Mouse (Mus musculus) heart, postnatal 0 days (tissue): ENCODE results near the gene Abhd12b. TPM values are rescaled to one million over a fixed set of nuclear protein-coding genes. Genes with fewer than 3 reads are reported as not detected.

Experiments used
- ATAC-seq: fragments of 200-750 bp; cut with Nextera tagmentation; 2 replicates; pipeline ENCODE4 v1.8.0; 2017; ENCODE audit warnings: low read depth, moderate number of reproducible peaks, moderate library complexity; ENCODE audit not compliant: insufficient read depth
- DNase-seq: peaks from one replicate; pipeline ENCODE4 v3.0.0-alpha.2; 2016; ENCODE audit warnings: low spot score
- H3K27ac ChIP-seq: fragments of 300-500 bp; sonication (generic); 2 replicates; pipeline ENCODE4 v1.5.1; 2014; ENCODE audit warnings: low read depth, mild to moderate bottlenecking
- H3K27me3 ChIP-seq: fragments of 300-500 bp; sonication (generic); 2 replicates; pipeline ENCODE4 v1.6.1; 2014; ENCODE audit warnings: low read length, mixed read lengths; ENCODE audit not compliant: control insufficient read depth, insufficient read depth
- H3K36me3 ChIP-seq: fragments of 300-500 bp; sonication (generic); replicated peaks from 2 replicates; pipeline ENCODE4 v1.6.1; 2014; ENCODE audit warnings: low read length, mixed read lengths; ENCODE audit not compliant: control insufficient read depth, insufficient read depth
- H3K4me1 ChIP-seq: fragments of 300-500 bp; sonication (generic); 2 replicates; pipeline ENCODE4 v1.6.1; 2014; ENCODE audit warnings: antibody characterized with exemption; ENCODE audit not compliant: control insufficient read depth, insufficient read depth
- H3K4me2 ChIP-seq: fragments of 300-500 bp; sonication (generic); 2 replicates; pipeline ENCODE4 v1.6.1; 2014; ENCODE audit warnings: low read depth, mild to moderate bottlenecking, low read length, moderate library complexity
- H3K4me3 ChIP-seq: fragments of 300-500 bp; sonication (generic); 2 replicates; pipeline ENCODE4 v1.5.1; 2014; ENCODE audit warnings: low read depth, low read length
- H3K9ac ChIP-seq: fragments of 300-500 bp; sonication (generic); replicated peaks from 2 replicates; pipeline ENCODE4 v1.6.1; 2014; ENCODE audit warnings: low read depth, low read length, mixed read lengths
- H3K9me3 ChIP-seq: fragments of 300-500 bp; sonication (generic); replicated peaks from 2 replicates; pipeline ENCODE4 v1.6.1; 2016; ENCODE audit warnings: low read length; ENCODE audit not compliant: control insufficient read depth
- CTCF ChIP-seq: IDR thresholded peaks from 2 replicates; pipeline ENCODE4 v1.5.1; 2016; ENCODE audit warnings: antibody characterized with exemption, control low read depth, low read depth
- EP300 ChIP-seq: IDR thresholded peaks from 2 replicates; pipeline ENCODE4 v1.6.1; 2016; ENCODE audit warnings: antibody characterized with exemption, low read depth
- WGBS: fragments of 180-500 bp; shearing (Covaris S2); extraction: QIAGEN DNeasy Blood & Tissue Kit; methylation state at CpG from one replicate; pipeline ENCODE4 v1.1.7; 2014; 5-methylcytosine and 5-hydroxymethylcytosine counted together
- polyA plus RNA-seq: library from polyadenylated mRNA; unstranded; fragments of >200 nt; fragmentation: Nextera tagmentation; extraction: Ambion mirVana; gene quantifications from 2 replicates; pipeline ENCODE4 v1.2.1, GENCODE M21; 2015
- total RNA-seq: library from RNA; depleted of rRNA; stranded (reverse); fragments of >200 nt; gene quantifications from 2 replicates; pipeline ENCODE4 v1.2.3, GENCODE M21; 2014; ENCODE audit warnings: low replicate concordance

Abhd12b gene
- total and polyA plus RNA-seq, 2 experiments from 2014 or later: not detected

GRCm38 (mm10) chr12:70212501-70212900 lies 58.6 kb downstream of the Abhd12b start:
- no peak for ATAC-seq

DNA sequence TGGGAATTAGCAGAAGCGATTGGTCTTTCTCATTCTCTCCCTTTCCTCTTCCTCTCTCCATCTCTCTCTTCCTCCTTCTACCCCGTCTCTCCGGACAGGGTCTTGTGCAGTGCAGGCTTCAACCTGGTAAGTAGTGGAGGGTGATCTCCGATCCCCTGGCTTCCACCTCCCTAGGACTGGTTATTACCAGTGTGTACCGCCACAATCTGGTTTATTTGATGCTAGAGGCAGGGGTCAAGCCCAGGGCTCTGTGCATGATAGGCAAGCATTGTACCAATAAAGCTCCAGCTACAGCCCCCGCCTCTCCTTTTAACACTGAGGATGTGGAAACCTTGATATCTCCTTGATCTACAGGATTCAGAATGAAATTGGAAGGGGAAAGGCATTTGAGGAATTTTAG lies 59.7 kb downstream of the Abhd12b start:
- TF ChIP-seq EP300 (no peak), CTCF (no peak)
- Histone ChIP-seq H3K9me3 (no peaks in the 10 kb centered on the region), H3K4me1 (no peaks in the 10 kb centered on the region), H3K36me3 (peaks cover 22% of the 10 kb centered on the region; the same call in 1 of the 2 replicates), H3K4me2 (no peak overlapping the region), H3K9ac (no peak overlapping the region), H3K4me3 (no peak overlapping the region), H3K27ac (no peak overlapping the region), H3K27me3 (no peaks in the 10 kb centered on the region)
- DNase-seq: no peak
- 89% methylated on average over 6 of the region's 6 CpGs for WGBS
- ATAC-seq: no peak

More at GRCm38 (mm10) chr12:70212501-70212900, 58.6 kb downstream of the Abhd12b start:
- TF ChIP-seq CTCF: no peak
- no peak for TF ChIP-seq EP300
- no peak overlapping the region for H3K4me2 ChIP-seq
- no peak overlapping the region for H3K9ac ChIP-seq
- no peaks in the 10 kb centered on the region for H3K27me3 ChIP-seq
- H3K4me1 ChIP-seq: no peaks in the 10 kb centered on the region
- peaks cover 24% of the 10 kb centered on the region; the same call in 1 of the 2 replicates for H3K36me3 ChIP-seq
- no peak overlapping the region for H3K27ac ChIP-seq
- WGBS: 75% methylated on average over 4 of the region's 4 CpGs
- DNase-seq: no peak
- no peaks in the 10 kb centered on the region for H3K9me3 ChIP-seq
- H3K4me3 ChIP-seq: no peak overlapping the region

DNA sequence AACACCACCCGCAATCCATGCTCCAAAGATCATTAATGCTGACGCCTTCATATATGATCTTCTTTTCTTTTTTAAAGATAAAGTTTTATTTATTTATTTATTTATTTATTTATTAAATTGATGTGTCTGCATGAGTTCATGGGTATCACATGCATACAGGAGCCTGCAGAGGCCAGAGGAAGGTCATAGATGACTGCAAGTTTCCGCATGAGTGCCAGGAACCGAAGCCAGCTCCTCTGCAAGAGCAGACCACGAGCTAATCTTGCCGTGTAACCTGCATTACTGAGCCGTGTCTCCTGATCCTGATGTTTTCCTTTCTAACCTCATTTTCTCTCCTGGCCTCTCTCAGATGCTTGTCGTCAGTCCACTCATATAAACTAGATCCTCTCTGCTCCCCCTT lies 60.3 kb downstream of the Abhd12b start:
- H3K9me3 ChIP-seq: no peaks in the 10 kb centered on the region
- ATAC-seq (no peak), DNase-seq (no peak)
- H3K9ac ChIP-seq: no peak overlapping the region
- H3K4me2 ChIP-seq: no peak overlapping the region
- 71% methylated on average over 8 of the region's 8 CpGs for WGBS
- no peak for TF ChIP-seq CTCF
- TF ChIP-seq EP300: no peak
- no peak overlapping the region for H3K27ac ChIP-seq
- peaks cover 27% of the 10 kb centered on the region for H3K36me3 ChIP-seq
- no peak overlapping the region for H3K4me3 ChIP-seq
- no peaks in the 10 kb centered on the region for H3K4me1 ChIP-seq
- H3K27me3 ChIP-seq: no peaks in the 10 kb centered on the region

DNA sequence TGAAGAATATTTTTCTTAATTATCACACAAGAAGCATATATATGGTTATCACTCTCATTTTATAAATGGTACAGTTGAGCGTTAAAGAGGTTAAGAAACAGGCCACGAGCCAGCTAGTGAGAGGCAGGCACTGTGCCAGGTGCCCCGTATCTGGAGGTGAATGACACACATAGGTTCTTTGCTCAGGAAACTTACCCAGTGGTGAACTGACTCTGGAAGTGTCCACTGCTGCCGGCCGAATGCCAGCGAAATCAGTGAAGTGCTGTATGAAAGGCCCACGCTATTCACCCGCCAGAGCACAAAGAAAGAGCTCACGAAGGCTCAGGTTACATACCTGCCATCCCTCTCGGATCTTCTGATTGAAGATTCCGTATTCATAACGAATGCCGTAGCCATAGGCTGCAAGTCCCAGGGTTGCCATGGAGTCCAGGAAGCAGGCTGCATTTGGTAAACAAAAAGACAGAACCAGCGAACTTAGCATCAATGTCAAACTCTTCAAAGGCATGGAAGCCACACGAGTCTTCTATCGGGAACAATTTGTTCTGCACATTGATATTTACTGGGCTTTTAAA lies 62.4 kb downstream of the Abhd12b start:
- Histone ChIP-seq H3K27ac (no peak overlapping the region), H3K27me3 (no peaks in the 10 kb centered on the region), H3K4me3 (no peak overlapping the region), H3K4me1 (no peaks in the 10 kb centered on the region), H3K9ac (no peak overlapping the region), H3K36me3 (peaks cover 38% of the 10 kb centered on the region), H3K9me3 (no peaks in the 10 kb centered on the region), H3K4me2 (no peak overlapping the region)
- 62% methylated on average over 16 of the region's 16 CpGs for whole genome bisulfite sequencing
- TF ChIP-seq CTCF (no peak), EP300 (no peak)
- DNase-seq (no peak), ATAC-seq (no peak)

DNA sequence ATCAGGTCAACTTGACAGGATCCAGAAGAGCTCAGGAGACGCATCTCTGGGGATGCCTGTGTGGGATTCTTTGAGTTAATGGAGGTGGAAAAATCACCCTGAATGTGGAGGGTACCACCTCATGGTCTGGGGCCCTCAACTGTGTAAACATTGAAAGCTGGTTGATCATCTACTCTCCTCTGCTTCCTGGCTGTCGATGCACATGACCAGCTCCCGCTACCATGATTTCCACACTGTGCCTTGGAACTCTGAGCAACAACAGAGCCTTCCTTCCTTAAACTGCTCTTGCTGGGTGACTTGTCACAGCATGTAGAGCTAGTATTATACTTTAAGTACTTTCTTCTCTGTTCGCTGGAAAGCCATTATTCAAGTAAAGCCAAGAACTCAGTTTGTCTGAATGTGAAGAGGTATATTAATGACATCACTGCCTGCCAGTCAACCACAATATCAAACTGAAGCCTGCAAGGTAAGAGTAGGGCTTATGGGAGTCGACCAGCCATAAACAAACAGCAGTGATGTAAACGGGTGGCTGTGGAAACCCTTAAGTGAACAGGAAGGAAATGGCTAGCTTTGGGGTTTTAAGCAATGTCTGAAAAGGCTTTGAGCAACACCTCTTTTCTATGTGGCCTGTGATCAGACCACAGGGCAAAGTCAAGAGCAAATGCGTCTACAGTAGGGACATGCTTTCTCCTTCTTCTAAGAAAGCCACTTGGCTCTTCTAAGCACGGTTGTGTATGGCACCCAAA lies 65.0 kb downstream of the Abhd12b start:
- no peaks in the 10 kb centered on the region for H3K4me1 ChIP-seq
- ATAC-seq: no peak

More for the DNA sequence above, 65.0 kb downstream of the Abhd12b start:
- H3K27ac ChIP-seq: no peak overlapping the region
- no peaks in the 10 kb centered on the region for H3K27me3 ChIP-seq
- no peak for TF ChIP-seq CTCF
- no peak for TF ChIP-seq EP300
- no peaks in the 10 kb centered on the region for H3K9me3 ChIP-seq
- H3K36me3 ChIP-seq: peaks cover 27% of the 10 kb centered on the region
- H3K4me2 ChIP-seq: no peak overlapping the region
- H3K9ac ChIP-seq: no peak overlapping the region
- WGBS: 81% methylated on average over 8 of the region's 8 CpGs
- H3K4me3 ChIP-seq: no peak overlapping the region
- DNase-seq: no peak
